Mouse (Mus musculus) telencephalon, adult 2 months (tissue): ENCODE data around the gene Prm1.

ENCODE experiments used
- DNase-seq: peaks from one replicate; pipeline ENCODE4 v3.0.0-alpha.2; 2011; ENCODE audit warnings: low read depth, low spot score

Prm1 gene

GRCm38 (mm10) chr16:10749226-10749625, 56.4 kb downstream of the Prm1 start:
- DNase-seq = no peak
